Mouse (Mus musculus): Measurements from ENCODE around the gene Slc9a3. TPM values are rescaled to one million over a fixed set of nuclear protein-coding genes. Genes with fewer than 3 reads are reported as not detected.
A peak's percentile ranks its signal among the peaks of the same experiment; 100 is the strongest.

The Slc9a3 gene
- polyA plus RNA-seq, 1 experiment from 2014 or later: 8.5 TPM

DNA sequence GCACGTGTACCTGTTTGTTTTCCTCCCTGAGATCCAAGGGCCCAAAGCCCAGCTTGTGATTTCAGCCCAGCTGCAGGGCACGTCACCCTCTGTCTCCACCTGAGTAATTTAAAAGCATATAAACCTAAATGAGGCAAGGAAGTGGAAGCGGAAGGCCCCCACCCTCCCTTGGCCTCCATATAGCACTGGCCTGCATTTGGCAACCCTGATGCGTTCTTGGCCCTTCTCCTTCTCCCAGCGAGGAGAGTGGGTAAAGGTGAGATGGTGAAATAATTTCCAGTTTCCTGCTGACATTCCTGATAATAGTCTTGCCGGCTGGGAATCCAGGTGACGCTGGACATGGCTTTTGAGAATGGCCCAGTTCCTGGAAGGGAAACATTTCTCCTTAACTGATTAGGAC lies 16.8 kb upstream of the Slc9a3 start:
- H3K27ac ChIP-seq (ENCODE audit: low read length): peak overlapping the region; percentile 86
- H3K36me3 ChIP-seq (ENCODE audit: control insufficient read depth, insufficient read depth, low read length): no peaks in the 10 kb centered on the region
- no peak overlapping the region for H3K4me3 ChIP-seq (ENCODE audit: low read length)
- H3K9ac ChIP-seq (ENCODE audit: low read depth, low read length): no peak overlapping the region
- H3K27me3 ChIP-seq (replicated peaks; ENCODE audit: control insufficient read depth, insufficient read depth, low read length): no peaks in the 10 kb centered on the region
- no peaks in the 10 kb centered on the region for H3K4me1 ChIP-seq (ENCODE audit: control insufficient read depth, insufficient read depth, low read length)
- 58% methylated on average over 7 of the region's 7 CpGs for WGBS
- ATAC-seq: peak; percentile 59
- H3K9me3 ChIP-seq (ENCODE audit: control insufficient read depth, low read length): no peaks in the 10 kb centered on the region
- H3K4me2 ChIP-seq (ENCODE audit: low read depth, low read length): no peak overlapping the region

DNA sequence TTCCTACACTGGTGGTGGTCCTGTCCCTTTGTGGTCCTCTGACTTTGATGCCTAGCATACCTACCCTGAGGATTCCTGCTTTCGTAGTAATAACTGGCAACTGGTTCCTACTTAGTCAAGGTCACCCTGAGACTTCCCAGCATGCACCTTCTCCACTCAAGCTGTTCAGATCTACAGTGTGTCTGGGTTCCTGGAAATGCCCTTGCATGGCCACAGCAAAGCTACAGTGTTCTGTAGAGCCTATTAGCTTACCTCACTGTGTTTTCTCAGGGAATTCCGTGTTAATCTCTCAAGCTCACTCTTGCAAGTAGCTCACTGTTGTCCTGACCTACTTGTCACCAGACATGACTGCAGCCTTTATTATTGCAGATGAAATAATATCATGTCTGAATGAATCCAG lies 13.8 kb upstream of the Slc9a3 start:
- no peak overlapping the region for H3K27ac ChIP-seq (ENCODE audit: low read length)

DNA sequence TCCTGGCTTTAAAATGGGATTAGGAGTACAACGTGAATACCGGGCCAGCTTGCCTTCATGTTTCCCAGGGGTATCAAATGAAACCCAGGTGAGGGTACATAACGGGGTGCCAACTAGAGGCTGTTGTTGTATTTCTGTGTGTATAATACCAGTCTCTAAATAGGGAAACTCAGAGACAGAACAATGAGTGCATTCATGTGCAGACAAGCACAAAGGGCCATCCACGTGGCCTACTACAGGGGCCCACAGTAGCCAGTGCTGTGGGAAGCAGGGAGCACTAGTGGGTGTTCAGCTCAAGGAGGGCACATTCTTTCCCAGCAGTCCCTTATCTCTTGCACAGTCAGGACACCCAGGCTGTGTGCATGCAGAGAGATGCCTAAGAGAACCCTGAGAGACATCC lies 8.7 kb upstream of the Slc9a3 start:
- H3K27ac ChIP-seq (ENCODE audit: low read length): no peak overlapping the region
- no peak overlapping the region for H3K9ac ChIP-seq (ENCODE audit: low read depth, low read length)
- no peaks in the 10 kb centered on the region for H3K9me3 ChIP-seq (ENCODE audit: control insufficient read depth, low read length)
- H3K4me2 ChIP-seq (ENCODE audit: low read depth, low read length): no peak overlapping the region
- H3K36me3 ChIP-seq (ENCODE audit: control insufficient read depth, insufficient read depth, low read length): no peaks in the 10 kb centered on the region
- WGBS: 85% methylated on average over 4 of the region's 4 CpGs
- no peaks in the 10 kb centered on the region for H3K27me3 ChIP-seq (replicated peaks; ENCODE audit: control insufficient read depth, insufficient read depth, low read length)
- no peak for ATAC-seq
- H3K4me1 ChIP-seq (ENCODE audit: control insufficient read depth, insufficient read depth, low read length): no peaks in the 10 kb centered on the region
- H3K4me3 ChIP-seq (ENCODE audit: low read length): no peak overlapping the region

More for the DNA sequence above, 13.8 kb upstream of the Slc9a3 start:
- no peaks in the 10 kb centered on the region for H3K4me1 ChIP-seq (ENCODE audit: control insufficient read depth, insufficient read depth, low read length)
- ATAC-seq: no peak
- WGBS: 85% methylated on average over 2 of the region's 2 CpGs
- no peaks in the 10 kb centered on the region for H3K9me3 ChIP-seq (ENCODE audit: control insufficient read depth, low read length)
- H3K27me3 ChIP-seq (replicated peaks; ENCODE audit: control insufficient read depth, insufficient read depth, low read length): no peaks in the 10 kb centered on the region
- no peaks in the 10 kb centered on the region for H3K36me3 ChIP-seq (ENCODE audit: control insufficient read depth, insufficient read depth, low read length)
- H3K4me3 ChIP-seq (ENCODE audit: low read length): no peak overlapping the region
- no peak overlapping the region for H3K9ac ChIP-seq (ENCODE audit: low read depth, low read length)
- no peak overlapping the region for H3K4me2 ChIP-seq (ENCODE audit: low read depth, low read length)

DNA sequence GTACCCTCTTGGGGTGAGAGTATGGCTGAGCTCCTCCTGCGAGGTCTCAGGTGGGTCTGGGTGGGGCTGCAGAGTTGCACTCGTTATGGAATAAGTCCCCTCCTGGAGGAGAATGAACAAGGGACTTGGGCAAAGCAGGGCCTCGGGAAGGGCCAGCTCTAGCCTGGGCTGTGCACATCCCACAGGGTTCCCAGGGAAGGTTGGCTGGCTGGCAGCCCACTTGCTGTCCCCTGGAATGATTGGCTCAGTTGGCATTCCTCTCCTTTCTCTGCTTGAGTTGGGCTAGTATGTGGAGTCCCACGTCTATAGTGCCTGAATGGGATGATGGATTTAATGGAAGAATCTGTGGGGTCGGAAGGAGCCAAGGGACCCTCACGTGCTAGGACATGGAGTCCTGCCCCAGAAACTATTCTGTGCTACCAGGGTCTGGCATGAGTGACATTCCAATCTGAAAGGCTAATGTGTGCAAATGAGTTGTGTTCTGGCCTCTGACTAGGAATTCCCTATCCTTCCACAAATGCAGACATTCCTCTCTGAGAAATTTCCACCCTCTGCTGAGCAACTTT lies 7.5 kb upstream of the Slc9a3 start:
- Histone ChIP-seq H3K27me3 (replicated peaks; ENCODE audit: control insufficient read depth, insufficient read depth, low read length) (no peaks in the 10 kb centered on the region; the same call in 1 of the 2 replicates), H3K4me3 (ENCODE audit: low read length) (no peak overlapping the region), H3K36me3 (ENCODE audit: control insufficient read depth, insufficient read depth, low read length) (no peaks in the 10 kb centered on the region), H3K4me2 (ENCODE audit: low read depth, low read length) (no peak overlapping the region), H3K4me1 (ENCODE audit: control insufficient read depth, insufficient read depth, low read length) (no peaks in the 10 kb centered on the region), H3K9ac (ENCODE audit: low read depth, low read length) (no peak overlapping the region), H3K27ac (ENCODE audit: low read length) (no peak overlapping the region), H3K9me3 (ENCODE audit: control insufficient read depth, low read length) (no peaks in the 10 kb centered on the region)
- 77% methylated on average over 6 of the region's 6 CpGs for WGBS
- ATAC-seq: no peak

DNA sequence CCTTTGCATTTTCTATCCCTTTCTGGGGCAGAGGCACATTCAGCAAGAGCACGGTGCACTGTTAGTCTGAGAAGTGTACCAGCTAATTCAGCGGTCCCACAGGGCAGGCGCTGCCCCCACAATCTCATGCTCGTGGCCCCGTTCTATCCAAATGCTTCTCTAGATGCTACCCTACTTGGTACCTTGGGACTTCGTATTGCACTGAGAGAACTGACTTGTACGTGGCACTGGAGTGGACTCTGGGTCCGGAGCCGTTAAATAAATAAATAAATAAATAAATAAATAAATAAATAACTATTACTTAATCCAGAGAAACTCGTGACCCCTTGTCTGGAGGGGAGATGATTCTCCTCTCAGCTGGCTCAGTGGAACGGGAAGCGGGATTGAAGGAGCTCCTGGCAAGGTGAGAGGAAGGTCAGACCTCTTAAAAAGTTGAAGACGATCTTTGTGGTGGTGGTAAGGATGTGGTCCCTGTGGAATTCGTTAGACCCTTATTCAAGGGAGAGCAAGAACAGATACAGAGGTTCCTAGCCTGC lies 606 bp downstream of the Slc9a3 start:
- H3K4me2 ChIP-seq (ENCODE audit: low read depth, low read length): peak overlapping the region; percentile 69

DNA sequence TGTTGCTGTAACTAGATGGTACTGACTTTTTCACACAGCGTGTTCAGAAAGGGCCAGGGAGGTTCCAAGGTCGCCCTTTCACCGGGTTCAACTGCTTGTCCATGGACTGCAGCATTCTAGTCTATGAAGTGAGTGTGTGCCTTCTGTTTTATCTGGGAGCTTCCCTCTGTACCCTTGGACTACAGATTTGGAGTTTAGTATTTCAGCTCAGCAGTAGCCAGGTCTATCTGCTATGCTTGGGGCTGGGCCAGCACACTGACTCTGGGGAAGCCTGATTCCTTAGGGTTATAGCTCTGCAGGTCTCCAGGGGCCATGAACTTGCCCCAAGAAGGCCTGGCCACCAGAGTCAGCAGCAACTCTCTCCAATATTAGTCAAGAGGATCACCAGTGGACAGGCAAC lies 1.4 kb downstream of the Slc9a3 start:
- Histone ChIP-seq H3K27ac (ENCODE audit: low read length) (no peak overlapping the region), H3K9ac (ENCODE audit: low read depth, low read length) (no peak overlapping the region), H3K27me3 (replicated peaks; ENCODE audit: control insufficient read depth, insufficient read depth, low read length) (peaks cover 31% of the 10 kb centered on the region), H3K4me2 (ENCODE audit: low read depth, low read length) (peak overlapping the region; percentile 6; the same call in 1 of the 2 replicates), H3K4me3 (ENCODE audit: low read length) (peak overlapping the region; percentile 17), H3K4me1 (ENCODE audit: control insufficient read depth, insufficient read depth, low read length) (peaks cover 2% of the 10 kb centered on the region), H3K36me3 (ENCODE audit: control insufficient read depth, insufficient read depth, low read length) (no peaks in the 10 kb centered on the region), H3K9me3 (ENCODE audit: control insufficient read depth, low read length) (no peaks in the 10 kb centered on the region)
- ATAC-seq: no peak
- WGBS: 59% methylated on average over 3 of the region's 3 CpGs

More for the DNA sequence above, 606 bp downstream of the Slc9a3 start:
- H3K27ac ChIP-seq (ENCODE audit: low read length): no peak overlapping the region
- no peak for ATAC-seq
- 40% methylated on average over 14 of the region's 14 CpGs for WGBS
- peak overlapping the region; percentile 45; the same call in 1 of the 2 replicates for H3K9ac ChIP-seq (ENCODE audit: low read depth, low read length)
- no peaks in the 10 kb centered on the region for H3K9me3 ChIP-seq (ENCODE audit: control insufficient read depth, low read length)
- no peaks in the 10 kb centered on the region; the same call in 1 of the 2 replicates for H3K4me1 ChIP-seq (ENCODE audit: control insufficient read depth, insufficient read depth, low read length)
- H3K27me3 ChIP-seq (replicated peaks; ENCODE audit: control insufficient read depth, insufficient read depth, low read length): peaks cover 31% of the 10 kb centered on the region
- H3K4me3 ChIP-seq (ENCODE audit: low read length): peak overlapping the region; percentile 41
- H3K36me3 ChIP-seq (ENCODE audit: control insufficient read depth, insufficient read depth, low read length): no peaks in the 10 kb centered on the region

DNA sequence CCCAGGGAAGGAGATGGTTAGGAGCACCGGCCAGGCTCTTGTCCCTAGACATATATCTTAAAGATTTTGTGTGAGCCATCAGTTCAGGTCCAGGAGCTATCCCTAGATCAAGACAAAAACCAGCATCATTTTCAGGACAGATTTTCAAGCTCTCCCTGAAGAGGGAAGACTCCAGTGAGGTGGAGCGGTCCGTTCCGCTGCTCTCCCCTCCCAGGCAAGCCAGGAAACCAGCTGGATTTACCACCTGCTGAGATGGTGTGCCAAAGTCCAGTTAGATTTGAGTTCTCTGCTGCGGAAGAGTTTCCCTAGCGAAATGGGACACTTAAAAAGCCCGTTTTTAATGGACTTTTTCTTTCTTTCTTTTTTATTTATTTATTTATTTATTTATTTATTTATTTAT lies 6.3 kb downstream of the Slc9a3 start:
- no peaks in the 10 kb centered on the region for H3K9me3 ChIP-seq (ENCODE audit: control insufficient read depth, low read length)
- no peak overlapping the region for H3K9ac ChIP-seq (ENCODE audit: low read depth, low read length)
- peak; percentile 73 for ATAC-seq
- peaks cover 5% of the 10 kb centered on the region; the same call in 1 of the 2 replicates for H3K27me3 ChIP-seq (replicated peaks; ENCODE audit: control insufficient read depth, insufficient read depth, low read length)
- 64% methylated on average over 7 of the region's 7 CpGs for WGBS
- H3K36me3 ChIP-seq (ENCODE audit: control insufficient read depth, insufficient read depth, low read length): no peaks in the 10 kb centered on the region
- no peak overlapping the region for H3K27ac ChIP-seq (ENCODE audit: low read length)
- no peak overlapping the region for H3K4me3 ChIP-seq (ENCODE audit: low read length)
- peaks cover 2% of the 10 kb centered on the region; the same call in 1 of the 2 replicates for H3K4me1 ChIP-seq (ENCODE audit: control insufficient read depth, insufficient read depth, low read length)
- H3K4me2 ChIP-seq (ENCODE audit: low read depth, low read length): no peak overlapping the region

DNA sequence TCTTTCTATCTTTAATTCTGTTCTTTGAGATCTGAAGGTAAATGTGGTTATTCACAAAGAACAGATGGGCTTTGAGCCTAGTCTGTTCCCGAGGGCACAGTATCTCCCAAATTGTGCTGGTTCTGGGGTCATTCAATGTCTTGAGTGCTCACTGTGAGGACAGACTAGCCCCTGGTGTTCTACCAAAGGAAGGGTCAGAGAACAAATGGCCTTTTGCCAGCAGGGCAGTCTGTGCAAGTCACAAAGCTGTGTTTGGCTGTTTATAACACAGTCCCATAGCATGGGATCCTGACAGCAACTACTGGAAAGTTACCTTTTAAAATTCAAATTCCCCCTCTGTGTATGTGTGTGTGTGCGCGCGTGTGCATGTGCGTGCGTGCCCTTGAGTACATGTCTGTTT lies 8.7 kb downstream of the Slc9a3 start:
- no peak overlapping the region for H3K9ac ChIP-seq (ENCODE audit: low read depth, low read length)
- H3K27ac ChIP-seq (ENCODE audit: low read length): no peak overlapping the region
- H3K4me2 ChIP-seq (ENCODE audit: low read depth, low read length): no peak overlapping the region
- 90% methylated on average over 6 of the region's 6 CpGs for WGBS
- H3K4me1 ChIP-seq (ENCODE audit: control insufficient read depth, insufficient read depth, low read length): peaks cover 2% of the 10 kb centered on the region; the same call in 1 of the 2 replicates
- H3K36me3 ChIP-seq (ENCODE audit: control insufficient read depth, insufficient read depth, low read length): no peaks in the 10 kb centered on the region
- no peak overlapping the region for H3K4me3 ChIP-seq (ENCODE audit: low read length)
- H3K9me3 ChIP-seq (ENCODE audit: control insufficient read depth, low read length): no peaks in the 10 kb centered on the region
- H3K27me3 ChIP-seq (replicated peaks; ENCODE audit: control insufficient read depth, insufficient read depth, low read length): no peaks in the 10 kb centered on the region
- no peak for ATAC-seq

DNA sequence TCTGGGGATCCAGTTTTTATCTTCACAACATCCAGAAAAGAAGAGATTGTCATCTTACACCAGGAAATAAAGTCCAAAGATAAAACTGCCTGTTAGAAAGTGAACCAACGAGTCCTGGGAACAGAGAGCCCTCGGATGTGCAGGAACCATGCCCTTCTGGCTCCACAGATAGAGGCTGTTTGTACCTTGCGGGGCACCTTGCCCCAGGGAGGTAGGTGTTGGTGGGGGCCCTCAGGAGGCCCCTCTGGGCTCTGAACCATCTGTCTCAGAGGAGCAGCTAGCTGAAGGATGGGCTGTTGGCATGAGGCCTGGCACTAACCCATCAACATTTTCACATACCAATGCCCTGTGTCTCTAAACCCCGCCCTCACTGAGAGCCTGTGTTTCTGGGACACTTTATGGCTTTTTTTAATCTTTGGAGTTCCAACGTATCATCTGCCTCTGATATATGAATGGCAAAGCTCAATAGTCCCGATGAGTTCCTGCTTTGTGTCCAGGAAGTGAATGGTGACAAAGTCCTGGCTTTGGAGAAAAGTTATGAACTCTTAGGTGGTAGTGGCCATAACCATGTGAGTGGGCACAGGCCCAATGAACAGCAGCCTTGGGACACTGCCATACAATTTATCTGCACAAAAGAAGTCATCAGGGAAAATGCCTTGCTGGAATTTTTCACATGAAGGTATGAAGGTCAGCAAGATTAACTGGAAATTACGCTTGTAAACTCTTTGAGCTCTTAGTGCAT lies 17.8 kb downstream of the Slc9a3 start:
- Histone ChIP-seq H3K27me3 (replicated peaks; ENCODE audit: control insufficient read depth, insufficient read depth, low read length) (no peaks in the 10 kb centered on the region), H3K4me1 (ENCODE audit: control insufficient read depth, insufficient read depth, low read length) (no peaks in the 10 kb centered on the region; the same call in 1 of the 2 replicates), H3K36me3 (ENCODE audit: control insufficient read depth, insufficient read depth, low read length) (no peaks in the 10 kb centered on the region), H3K9me3 (ENCODE audit: control insufficient read depth, low read length) (no peaks in the 10 kb centered on the region), H3K9ac (ENCODE audit: low read depth, low read length) (no peak overlapping the region), H3K27ac (ENCODE audit: low read length) (peak overlapping the region; percentile 60; the same call in 1 of the 2 replicates), H3K4me2 (ENCODE audit: low read depth, low read length) (no peak overlapping the region), H3K4me3 (ENCODE audit: low read length) (no peak overlapping the region)
- 70% methylated on average over 7 of the region's 7 CpGs for WGBS
- peak; percentile 85 for ATAC-seq

All from intestine, embryonic 16.5 days (tissue).